Mouse (Mus musculus) spleen, adult 18-20 months (tissue): Measurements from ENCODE around the gene Eef1akmt1.

Experiments
- DNase-seq, 2 experiments: peaks; one replicate each; pipeline ENCODE4 v3.0.0; 2022; ENCODE audit warnings: mixed read lengths in 2 of 2

Eef1akmt1 gene

DNA sequence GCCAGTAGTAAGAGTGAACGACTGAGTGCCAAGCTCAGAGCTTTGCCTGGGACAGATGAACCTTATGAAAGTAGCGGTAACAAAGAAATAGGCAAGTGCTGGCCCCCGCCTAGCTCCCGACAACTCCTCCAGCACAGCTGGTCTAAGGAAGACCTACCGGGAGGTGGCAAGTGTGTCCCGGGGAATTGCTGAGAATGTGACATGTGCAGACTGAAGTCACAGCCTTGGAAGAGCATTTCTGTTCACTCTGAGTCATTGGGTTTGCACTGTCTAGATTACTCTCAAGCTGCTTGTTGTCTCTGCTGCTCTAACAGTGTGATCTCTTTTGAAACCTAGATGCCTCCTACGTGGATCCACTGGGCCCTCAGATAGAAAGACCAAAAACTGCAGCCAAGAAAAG, 54.4 kb downstream of the Eef1akmt1 start:
- no peak for DNase-seq

DNA sequence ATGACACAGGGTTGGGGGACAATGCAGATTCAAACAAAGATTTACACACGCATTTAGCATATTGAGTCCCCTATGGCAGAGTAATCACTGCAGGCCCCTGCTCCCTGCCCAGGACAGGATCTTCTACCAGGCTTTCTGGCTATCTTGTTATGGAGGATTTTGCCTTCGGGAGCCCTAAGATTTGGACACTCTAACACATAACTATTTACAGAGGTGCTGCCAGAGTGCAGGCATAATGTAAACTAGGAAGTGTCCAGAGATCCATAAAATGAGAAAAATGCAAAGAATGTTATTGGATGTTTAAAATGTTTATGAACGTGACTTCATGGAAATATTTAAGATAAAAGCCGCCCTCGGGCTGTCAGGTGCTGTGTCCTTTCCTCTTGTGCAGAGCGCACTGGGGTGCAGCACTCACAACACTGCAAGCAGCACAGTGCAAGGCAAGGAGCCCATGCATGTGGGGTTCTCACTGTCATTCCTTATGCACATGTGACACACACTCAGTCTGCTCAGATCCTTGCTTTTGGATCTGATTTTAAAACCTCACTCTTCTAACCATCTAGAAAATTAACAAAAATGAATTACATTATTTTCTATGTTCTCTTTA, 56.2 kb downstream of the Eef1akmt1 start:
- DNase-seq, result no peak

DNA sequence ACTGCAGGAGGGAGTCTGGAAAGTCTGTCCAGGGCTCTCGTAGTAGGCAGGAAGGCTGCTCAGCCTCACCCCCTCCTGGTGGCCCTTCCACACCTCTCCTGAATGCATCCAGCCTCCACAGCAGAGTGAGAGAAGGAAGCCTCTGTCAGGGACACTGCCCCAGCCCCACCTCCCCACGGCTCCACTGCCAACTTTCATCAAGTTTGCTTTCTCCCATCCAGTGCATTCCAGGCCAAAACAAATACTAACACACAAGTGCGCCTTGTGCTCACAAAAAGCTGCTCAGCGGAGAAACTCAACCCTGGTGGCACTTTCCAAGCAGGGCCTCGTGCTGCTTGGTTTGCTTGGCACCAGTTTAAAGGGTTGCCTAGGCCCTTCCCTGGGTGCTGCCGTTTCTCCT, 61.9 kb downstream of the Eef1akmt1 start:
- no peak for DNase-seq

- DNase-seq, result no peak
Observed at GRCm38 (mm10) chr14:57503729-57504128, 67.7 kb downstream of the Eef1akmt1 start.
